Comparison of ENCODE assay signal across 17 mouse cellular contexts in genomic region chr14:30607696-30608095, GRCm38 (mm10). TPM values are rescaled to one million over a fixed set of nuclear protein-coding genes. Genes with fewer than 3 reads are reported as not detected.
DNase-seq lines count a peak whose midpoint lies in the region; ATAC-seq and TF ChIP-seq lines count a peak whose summit lies in the region.
"Had no signal": no experiment of that assay in that cellular context is flagged by ENCODE, and none has a peak within 500 bp of the region (broad histone marks: within the 10 kb centered on the region; RNA-seq: fewer than 3 reads in every experiment).

No protein-coding gene starts in this region.

- H3K9me3 ChIP-seq in intestine, embryonic 15.5 days, result no peaks in the 10 kb centered on the region
- no peaks in the 10 kb centered on the region for H3K9me3 ChIP-seq in intestine, postnatal 0 days (ENCODE audit: control insufficient read depth)
- H3K9me3 ChIP-seq: forebrain, embryonic 15.5 days; heart, embryonic 15.5 days; limb, embryonic 12.5 days had no signal

- 71% methylated on average over 4 of the region's 4 CpGs for WGBS in intestine, embryonic 15.5 days
- WGBS in intestine, postnatal 0 days, result 78% methylated on average over 4 of the region's 4 CpGs

- no peak for TF ChIP-seq CTCF in intestine, postnatal 0 days (IDR thresholded peaks at IDR 0.05; ENCODE audit: low read depth)

- ATAC-seq in intestine, embryonic 15.5 days, result peak; percentile 24
- no peak for ATAC-seq in intestine, postnatal 0 days
- ATAC-seq in monocyte, adult 5-6 weeks (replicated peaks; ENCODE audit: insufficient number of reproducible peaks, low FRiP score, low TSS enrichment, poor library complexity, severe bottlenecking), result peak; percentile 74
- ATAC-seq: forebrain, embryonic 15.5 days; hindbrain, embryonic 16.5 days had no signal

- peak; percentile 99 for DNase-seq in A20 (ENCODE audit: low read depth, low spot score)
- peak; percentile 25 for DNase-seq in MEL-GATA-1-ER (ENCODE audit: extremely low read depth, low read depth)
- DNase-seq in urinary bladder, postnatal 4 days (ENCODE audit: low spot score in 2 of 2), result no peak
- DNase-seq in layer of hippocampus, adult 18-20 months (ENCODE audit: low spot score in 2 of 2), result no peak
- DNase-seq in kidney, postnatal 36 days, result no peak
- DNase-seq: adrenal gland, postnatal 36 days; cerebellum, adult 11 months; gastrocnemius, postnatal 10 days; lung, postnatal 14 days; right cerebral cortex, postnatal 4 days had no signal

- no peak overlapping the region for H3K4me2 ChIP-seq in intestine, embryonic 15.5 days (replicated peaks)
- H3K4me2 ChIP-seq in intestine, postnatal 0 days (replicated peaks; ENCODE audit: low read depth), result no peak overlapping the region
- H3K4me2 ChIP-seq: forebrain, embryonic 15.5 days; heart, embryonic 15.5 days; limb, embryonic 12.5 days had no signal

- H3K4me1 ChIP-seq in intestine, embryonic 15.5 days (replicated peaks), result 0 out of 2 replicates have a peak, but pooled peaks cover 2% of the 10 kb centered on the region
- no peaks in the 10 kb centered on the region; the same call in 1 of the 2 replicates for H3K4me1 ChIP-seq in intestine, postnatal 0 days (replicated peaks; ENCODE audit: control insufficient read depth, insufficient read depth, low read length)
- H3K4me1 ChIP-seq: forebrain, embryonic 15.5 days; limb, embryonic 12.5 days had no signal

- H3K27ac ChIP-seq in intestine, embryonic 15.5 days, result no peak overlapping the region
- H3K27ac ChIP-seq in intestine, postnatal 0 days (ENCODE audit: low read depth, low read length), result no peak overlapping the region
- H3K27ac ChIP-seq: forebrain, embryonic 15.5 days; heart, embryonic 15.5 days; limb, embryonic 12.5 days had no signal

- H3K4me3 ChIP-seq in intestine, embryonic 15.5 days (replicated peaks), result no peak overlapping the region
- no peak overlapping the region for H3K4me3 ChIP-seq in intestine, postnatal 0 days (ENCODE audit: low read depth, low read length)
- H3K4me3 ChIP-seq: forebrain, embryonic 15.5 days; heart, embryonic 15.5 days; limb, embryonic 12.5 days had no signal

- no peak overlapping the region for H3K9ac ChIP-seq in intestine, embryonic 15.5 days
- H3K9ac ChIP-seq in intestine, postnatal 0 days (ENCODE audit: low read depth, low read length), result no peak overlapping the region
- H3K9ac ChIP-seq: forebrain, embryonic 15.5 days; heart, embryonic 15.5 days; limb, embryonic 12.5 days had no signal

- H3K27me3 ChIP-seq in intestine, embryonic 15.5 days (replicated peaks), result no peaks in the 10 kb centered on the region
- no peaks in the 10 kb centered on the region for H3K27me3 ChIP-seq in intestine, postnatal 0 days (replicated peaks; ENCODE audit: control insufficient read depth, insufficient read depth, low read length)
- H3K27me3 ChIP-seq: forebrain, embryonic 15.5 days; heart, embryonic 15.5 days; limb, embryonic 12.5 days had no signal

- H3K36me3 ChIP-seq in intestine, embryonic 15.5 days, result no peaks in the 10 kb centered on the region; the same call in 1 of the 2 replicates
- H3K36me3 ChIP-seq in intestine, postnatal 0 days (ENCODE audit: control insufficient read depth, insufficient read depth), result peaks cover 69% of the 10 kb centered on the region
- H3K36me3 ChIP-seq: forebrain, embryonic 15.5 days had no signal

RNA-seq across cellular contexts. Expression of gene Prkcd, which starts 18.3 kb away (rescaled TPM):
- polyA plus RNA-seq in intestine, embryonic 15.5 days (2015; fragmentation: Nextera tagmentation; extraction: Ambion mirVana), result 57.2 and 58.3 TPM in 2 replicates
- polyA plus RNA-seq in intestine, postnatal 0 days (2015; fragmentation: Nextera tagmentation; extraction: Ambion mirVana), result 54.7 and 60.6 TPM in 2 replicates
- total RNA-seq in monocyte, adult 5-6 weeks (2017), result 610 to 725 TPM (median 637 TPM) in 3 replicates
- total RNA-seq in layer of hippocampus, adult 18-20 months (2021), result 10 to 100 TPM; 31.5 to 38.1 TPM

RNA-seq across cellular contexts. Expression of gene Rft1, which starts 46.5 kb away (rescaled TPM):
- 12.6 and 15.0 TPM in 2 replicates for polyA plus RNA-seq in intestine, embryonic 15.5 days (2015; fragmentation: Nextera tagmentation; extraction: Ambion mirVana)
- polyA plus RNA-seq in intestine, postnatal 0 days (2015; fragmentation: Nextera tagmentation; extraction: Ambion mirVana), result 8.4 and 9.0 TPM in 2 replicates
- 14.2 to 22.2 TPM (median 16.0 TPM) in 3 replicates for total RNA-seq in monocyte, adult 5-6 weeks (2017)
- total RNA-seq in layer of hippocampus, adult 18-20 months (2021), result 10 to 100 TPM; 10.9 TPM

RNA-seq across cellular contexts. Expression of gene Tkt, which starts 59.5 kb away (rescaled TPM):
- polyA plus RNA-seq in intestine, embryonic 15.5 days (2015; fragmentation: Nextera tagmentation; extraction: Ambion mirVana), result 358 and 367 TPM in 2 replicates
- 174 and 177 TPM in 2 replicates for polyA plus RNA-seq in intestine, postnatal 0 days (2015; fragmentation: Nextera tagmentation; extraction: Ambion mirVana)
- 278 to 467 TPM (median 383 TPM) in 3 replicates for total RNA-seq in monocyte, adult 5-6 weeks (2017)
- 100 to 1,000 TPM; 186 to 187 TPM for total RNA-seq in layer of hippocampus, adult 18-20 months (2021)

Comparison
In these comparisons a context has a peak if more than half of its experiments do, and no peak if none do; other contexts are left out.
1. DNase-seq: peak in A20 (single experiment) and MEL-GATA-1-ER (single experiment); none in urinary bladder, postnatal 4 days (0 of 2), layer of hippocampus, adult 18-20 months (0 of 2) and kidney, postnatal 36 days (0 of 2).
2. RNA of gene Prkcd, which starts 18.3 kb away (total RNA-seq): 610 to 725 TPM in monocyte, adult 5-6 weeks; 31.5 to 38.1 TPM in layer of hippocampus, adult 18-20 months; every median in the first group is over 10 times any median in the second.